Mouse (Mus musculus) hindbrain, postnatal 0 days (tissue): Measurements from ENCODE around the gene Tox3. TPM values are rescaled to one million over a fixed set of nuclear protein-coding genes. Genes with fewer than 3 reads are reported as not detected.
A peak's percentile ranks its signal among the peaks of the same experiment; 100 is the strongest.

Experiments
- ATAC-seq: fragments of 200-750 bp; cut with Nextera tagmentation; 2 replicates; pipeline ENCODE4 v1.8.0; 2017; ENCODE audit warnings: mild to moderate bottlenecking, moderate TSS enrichment, moderate library complexity
- DNase-seq: peaks from one replicate; pipeline ENCODE4 v3.0.0-alpha.2; 2015; ENCODE audit warnings: low spot score
- H3K27ac ChIP-seq: fragments of 300-500 bp; sonication (generic); 2 replicates; pipeline ENCODE4 v1.5.1; 2014; ENCODE audit warnings: mild to moderate bottlenecking
- H3K27me3 ChIP-seq: fragments of 300-500 bp; sonication (generic); 2 replicates; pipeline ENCODE4 v1.6.1; 2014; ENCODE audit warnings: low read length, mixed read lengths; ENCODE audit not compliant: insufficient read depth
- H3K36me3 ChIP-seq: fragments of 300-500 bp; sonication (generic); 2 replicates; pipeline ENCODE4 v1.6.1; 2014; ENCODE audit warnings: low read length, mixed read lengths; ENCODE audit not compliant: insufficient read depth
- H3K4me1 ChIP-seq: fragments of 300-500 bp; sonication (generic); 2 replicates; pipeline ENCODE4 v1.6.1; 2014; ENCODE audit warnings: antibody characterized with exemption, low read length, mixed read lengths; ENCODE audit not compliant: insufficient read depth
- H3K4me2 ChIP-seq: fragments of 300-500 bp; sonication (generic); 2 replicates; pipeline ENCODE4 v1.6.1; 2014; ENCODE audit warnings: low read depth, mild to moderate bottlenecking, low read length, moderate library complexity, mixed read lengths
- H3K4me3 ChIP-seq: fragments of 300-500 bp; sonication (generic); 2 replicates; pipeline ENCODE4 v1.5.1; 2014; ENCODE audit warnings: low read length
- H3K9ac ChIP-seq: fragments of 300-500 bp; sonication (generic); replicated peaks from 2 replicates; pipeline ENCODE4 v1.6.1; 2014; ENCODE audit warnings: mild to moderate bottlenecking, low read length, moderate library complexity, mixed read lengths
- H3K9me3 ChIP-seq: fragments of 300-500 bp; sonication (generic); 2 replicates; pipeline ENCODE4 v1.6.1; 2016; ENCODE audit warnings: low read length, mixed read lengths
- CTCF ChIP-seq: IDR thresholded peaks from 2 replicates; pipeline ENCODE4 v1.5.1; 2016; ENCODE audit warnings: antibody characterized with exemption, control low read depth, low read depth
- WGBS: fragments of 180-500 bp; shearing (Covaris S2); extraction: QIAGEN DNeasy Blood & Tissue Kit; methylation state at CpG from one replicate; pipeline ENCODE4 v1.1.7; 2014; 5-methylcytosine and 5-hydroxymethylcytosine counted together
- polyA plus RNA-seq: library from polyadenylated mRNA; unstranded; fragments of >200 nt; fragmentation: Nextera tagmentation; extraction: Ambion mirVana; gene quantifications from 2 replicates; pipeline ENCODE4 v1.2.1, GENCODE M21; 2015
- total RNA-seq: library from RNA; depleted of rRNA; stranded (reverse); fragments of >200 nt; gene quantifications from 2 replicates; pipeline ENCODE4 v1.2.3, GENCODE M21; 2014

Tox3 gene
- total and polyA plus RNA-seq, 2 experiments from 2014 or later: 22.2 to 33.1 TPM

GRCm38 (mm10) chr8:90302252-90302651 lies 45.9 kb downstream of the Tox3 start:
- H3K4me2 ChIP-seq: peak overlapping the region; percentile 33
- 0 out of 2 replicates have a peak overlapping the region, but pooled peaks have one; percentile 21 for H3K9ac ChIP-seq
- H3K9me3 ChIP-seq: no peaks in the 10 kb centered on the region
- DNase-seq (peak; percentile 83), ATAC-seq (peak; percentile 79; the same call in 1 of the 2 replicates)
- peaks cover 18% of the 10 kb centered on the region for H3K4me1 ChIP-seq
- H3K27ac ChIP-seq: peak overlapping the region; percentile 65
- no peaks in the 10 kb centered on the region for H3K27me3 ChIP-seq
- WGBS: 13% methylated on average over 5 of the region's 5 CpGs
- TF ChIP-seq CTCF: no peak
- H3K4me3 ChIP-seq: no peak overlapping the region
- no peaks in the 10 kb centered on the region for H3K36me3 ChIP-seq

GRCm38 (mm10) chr8:90301543-90301942 lies 46.6 kb downstream of the Tox3 start:
- no peak for TF ChIP-seq CTCF
- DNase-seq (no peak), ATAC-seq (no peak)
- no peaks in the 10 kb centered on the region for H3K27me3 ChIP-seq
- 0 out of 2 replicates have a peak overlapping the region, but pooled peaks have one; percentile 21 for H3K9ac ChIP-seq
- no peak overlapping the region for H3K4me3 ChIP-seq
- H3K4me1 ChIP-seq: peaks cover 18% of the 10 kb centered on the region
- H3K9me3 ChIP-seq: no peaks in the 10 kb centered on the region
- no peaks in the 10 kb centered on the region for H3K36me3 ChIP-seq
- 30% methylated on average over 5 of the region's 5 CpGs for WGBS
- H3K27ac ChIP-seq: peak overlapping the region; percentile 65
- no peak overlapping the region for H3K4me2 ChIP-seq

DNA sequence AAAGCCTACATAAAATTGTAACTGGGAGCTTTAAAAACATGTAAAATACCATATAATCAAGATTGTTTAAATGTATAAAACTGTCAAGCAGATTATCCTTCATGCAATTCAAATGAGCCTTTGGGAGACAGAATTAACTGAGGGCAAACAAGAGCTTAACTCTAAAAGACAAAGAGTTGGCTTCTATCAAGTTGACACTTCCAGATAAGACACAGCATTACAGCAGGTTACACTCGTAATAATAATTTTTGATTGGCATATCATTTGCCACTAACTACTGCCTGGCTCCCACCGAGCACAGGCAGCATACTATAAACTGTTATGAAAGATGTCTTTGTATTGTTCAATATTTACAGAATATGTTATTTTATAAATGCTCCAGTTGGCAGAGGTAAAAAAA lies 47.2 kb downstream of the Tox3 start:
- no peak overlapping the region for H3K4me2 ChIP-seq
- H3K4me3 ChIP-seq: no peak overlapping the region
- H3K9me3 ChIP-seq: no peaks in the 10 kb centered on the region
- ATAC-seq (no peak), DNase-seq (no peak)
- 0 out of 2 replicates have a peak overlapping the region, but pooled peaks have one; percentile 26 for H3K27ac ChIP-seq
- no peak overlapping the region for H3K9ac ChIP-seq
- H3K36me3 ChIP-seq: no peaks in the 10 kb centered on the region
- H3K27me3 ChIP-seq: no peaks in the 10 kb centered on the region
- 20% methylated on average over 2 of the region's 2 CpGs for WGBS
- peaks cover 18% of the 10 kb centered on the region for H3K4me1 ChIP-seq
- no peak for TF ChIP-seq CTCF

GRCm38 (mm10) chr8:90294061-90294460 lies 54.1 kb downstream of the Tox3 start:
- Histone ChIP-seq H3K9me3 (no peaks in the 10 kb centered on the region), H3K27me3 (no peaks in the 10 kb centered on the region), H3K27ac (no peak overlapping the region), H3K4me3 (no peak overlapping the region), H3K36me3 (no peaks in the 10 kb centered on the region), H3K9ac (no peak overlapping the region), H3K4me2 (no peak overlapping the region), H3K4me1 (no peaks in the 10 kb centered on the region)
- DNase-seq (no peak), ATAC-seq (no peak)
- WGBS: 72% methylated on average over 3 of the region's 3 CpGs
- TF ChIP-seq CTCF: no peak

GRCm38 (mm10) chr8:90290811-90291210 lies 57.3 kb downstream of the Tox3 start:
- H3K27ac ChIP-seq: no peak overlapping the region
- WGBS: 85% methylated on average over 6 of the region's 6 CpGs

DNA sequence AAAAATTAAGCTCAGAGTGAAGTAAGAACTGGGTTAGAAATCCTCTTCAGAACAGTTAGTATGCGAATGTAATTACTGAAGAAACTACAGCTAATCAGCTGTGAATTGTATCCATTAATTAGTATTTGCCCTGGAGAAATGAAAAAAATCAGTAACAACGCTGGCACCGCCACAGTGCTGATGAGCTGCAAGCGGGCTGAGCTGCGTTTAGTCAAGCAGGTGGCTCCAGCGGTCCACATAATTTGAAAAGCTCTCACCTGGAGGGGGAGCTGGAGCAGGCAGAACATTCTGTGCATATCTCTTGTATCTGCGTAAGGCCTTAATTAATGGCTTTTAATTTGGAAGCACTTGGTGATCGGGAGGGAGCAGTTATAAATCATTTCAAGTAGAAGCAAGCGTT lies 71.4 kb downstream of the Tox3 start:
- no peaks in the 10 kb centered on the region for H3K36me3 ChIP-seq
- ATAC-seq: peak; percentile 74
- H3K4me1 ChIP-seq: no peaks in the 10 kb centered on the region
- peak; percentile 83 for DNase-seq
- H3K27ac ChIP-seq: peak overlapping the region; percentile 38; the same call in 1 of the 2 replicates
- H3K27me3 ChIP-seq: no peaks in the 10 kb centered on the region
- H3K9me3 ChIP-seq: no peaks in the 10 kb centered on the region
- TF ChIP-seq CTCF: peak; percentile 54
- no peak overlapping the region for H3K9ac ChIP-seq
- 42% methylated on average over 9 of the region's 9 CpGs for WGBS
- H3K4me2 ChIP-seq: no peak overlapping the region
- H3K4me3 ChIP-seq: no peak overlapping the region

More at GRCm38 (mm10) chr8:90290811-90291210, 57.3 kb downstream of the Tox3 start:
- Histone ChIP-seq H3K36me3 (no peaks in the 10 kb centered on the region), H3K4me2 (no peak overlapping the region), H3K4me1 (no peaks in the 10 kb centered on the region), H3K9ac (no peak overlapping the region), H3K27me3 (no peaks in the 10 kb centered on the region), H3K4me3 (no peak overlapping the region), H3K9me3 (no peaks in the 10 kb centered on the region)
- ATAC-seq: no peak
- DNase-seq: no peak
- TF ChIP-seq CTCF: no peak

DNA sequence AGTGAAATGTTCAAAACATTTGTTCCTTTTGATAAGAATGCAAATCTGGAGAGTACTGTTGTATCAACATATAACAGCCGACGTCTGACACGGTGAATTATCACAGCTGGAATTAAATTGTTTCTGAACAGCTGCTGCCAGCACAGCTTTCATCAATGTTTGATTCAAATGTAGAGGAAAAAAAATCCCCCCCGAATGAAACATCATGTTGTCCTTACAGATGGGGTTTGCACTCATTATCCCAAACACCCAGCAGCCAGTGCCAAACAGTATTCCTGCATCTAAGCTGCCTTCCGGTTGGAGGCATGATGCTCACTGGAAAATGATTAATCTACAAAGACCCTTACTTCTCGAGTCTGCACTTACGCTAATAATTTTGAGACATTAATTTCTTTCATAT lies 75.0 kb downstream of the Tox3 start:
- no peak for ATAC-seq
- H3K36me3 ChIP-seq: no peaks in the 10 kb centered on the region
- peak; percentile 51 for DNase-seq
- no peak overlapping the region for H3K9ac ChIP-seq
- H3K9me3 ChIP-seq: no peaks in the 10 kb centered on the region
- H3K4me2 ChIP-seq: no peak overlapping the region
- no peaks in the 10 kb centered on the region for H3K27me3 ChIP-seq
- no peak overlapping the region for H3K4me3 ChIP-seq
- no peak overlapping the region for H3K27ac ChIP-seq
- no peaks in the 10 kb centered on the region for H3K4me1 ChIP-seq
- no peak for TF ChIP-seq CTCF
- 26% methylated on average over 7 of the region's 7 CpGs for WGBS
